Mouse (Mus musculus) hindbrain, postnatal 0 days (tissue): ENCODE measurements around the gene Rnf185. TPM values are rescaled to one million over a fixed set of nuclear protein-coding genes. Genes with fewer than 3 reads are reported as not detected.

Source experiments
- ATAC-seq: fragments of 200-750 bp; cut with Nextera tagmentation; 2 replicates; pipeline ENCODE4 v1.8.0; 2017; ENCODE audit warnings: mild to moderate bottlenecking, moderate TSS enrichment, moderate library complexity
- DNase-seq: peaks from one replicate; pipeline ENCODE4 v3.0.0-alpha.2; 2015; ENCODE audit warnings: low spot score
- H3K27ac ChIP-seq: fragments of 300-500 bp; sonication (generic); 2 replicates; pipeline ENCODE4 v1.5.1; 2014; ENCODE audit warnings: mild to moderate bottlenecking
- H3K27me3 ChIP-seq: fragments of 300-500 bp; sonication (generic); 2 replicates; pipeline ENCODE4 v1.6.1; 2014; ENCODE audit warnings: low read length, mixed read lengths; ENCODE audit not compliant: insufficient read depth
- H3K36me3 ChIP-seq: fragments of 300-500 bp; sonication (generic); 2 replicates; pipeline ENCODE4 v1.6.1; 2014; ENCODE audit warnings: low read length, mixed read lengths; ENCODE audit not compliant: insufficient read depth
- H3K4me1 ChIP-seq: fragments of 300-500 bp; sonication (generic); 2 replicates; pipeline ENCODE4 v1.6.1; 2014; ENCODE audit warnings: antibody characterized with exemption, low read length, mixed read lengths; ENCODE audit not compliant: insufficient read depth
- H3K4me2 ChIP-seq: fragments of 300-500 bp; sonication (generic); 2 replicates; pipeline ENCODE4 v1.6.1; 2014; ENCODE audit warnings: low read depth, mild to moderate bottlenecking, low read length, moderate library complexity, mixed read lengths
- H3K4me3 ChIP-seq: fragments of 300-500 bp; sonication (generic); 2 replicates; pipeline ENCODE4 v1.5.1; 2014; ENCODE audit warnings: low read length
- H3K9ac ChIP-seq: fragments of 300-500 bp; sonication (generic); replicated peaks from 2 replicates; pipeline ENCODE4 v1.6.1; 2014; ENCODE audit warnings: mild to moderate bottlenecking, low read length, moderate library complexity, mixed read lengths
- H3K9me3 ChIP-seq: fragments of 300-500 bp; sonication (generic); 2 replicates; pipeline ENCODE4 v1.6.1; 2016; ENCODE audit warnings: low read length, mixed read lengths
- CTCF ChIP-seq: IDR thresholded peaks from 2 replicates; pipeline ENCODE4 v1.5.1; 2016; ENCODE audit warnings: antibody characterized with exemption, control low read depth, low read depth
- WGBS: fragments of 180-500 bp; shearing (Covaris S2); extraction: QIAGEN DNeasy Blood & Tissue Kit; methylation state at CpG from one replicate; pipeline ENCODE4 v1.1.7; 2014; 5-methylcytosine and 5-hydroxymethylcytosine counted together
- polyA plus RNA-seq: library from polyadenylated mRNA; unstranded; fragments of >200 nt; fragmentation: Nextera tagmentation; extraction: Ambion mirVana; gene quantifications from 2 replicates; pipeline ENCODE4 v1.2.1, GENCODE M21; 2015
- total RNA-seq: library from RNA; depleted of rRNA; stranded (reverse); fragments of >200 nt; gene quantifications from 2 replicates; pipeline ENCODE4 v1.2.3, GENCODE M21; 2014

Gene Rnf185
- total and polyA plus RNA-seq, 2 experiments from 2014 or later, result 36.1 to 36.6 TPM

- Histone ChIP-seq H3K9ac (no peak overlapping the region), H3K27ac (no peak overlapping the region), H3K27me3 (no peaks in the 10 kb centered on the region), H3K4me3 (no peak overlapping the region), H3K36me3 (peaks cover 25% of the 10 kb centered on the region), H3K4me2 (no peak overlapping the region), H3K4me1 (no peaks in the 10 kb centered on the region), H3K9me3 (no peaks in the 10 kb centered on the region)
- WGBS, result 86% methylated on average over 6 of the region's 6 CpGs
- ATAC-seq (no peak), DNase-seq (no peak)
- no peak for TF ChIP-seq CTCF
Observed at GRCm38 (mm10) chr11:3417795-3418194, 34.4 kb downstream of the Rnf185 start.

GRCm38 (mm10) chr11:3416399-3416798 lies 35.8 kb downstream of the Rnf185 start:
- H3K9me3 ChIP-seq, result no peaks in the 10 kb centered on the region
- ATAC-seq, result no peak
- TF ChIP-seq CTCF, result no peak
- no peaks in the 10 kb centered on the region for H3K4me1 ChIP-seq
- no peak for DNase-seq
- H3K4me3 ChIP-seq, result no peak overlapping the region
- H3K36me3 ChIP-seq, result peaks cover 25% of the 10 kb centered on the region
- no peak overlapping the region for H3K4me2 ChIP-seq
- H3K27me3 ChIP-seq, result no peaks in the 10 kb centered on the region
- no peak overlapping the region for H3K9ac ChIP-seq
- H3K27ac ChIP-seq, result no peak overlapping the region
- 91% methylated on average over 3 of the region's 3 CpGs for WGBS

GRCm38 (mm10) chr11:3412111-3412510 lies 40.1 kb downstream of the Rnf185 start:
- WGBS, result 86% methylated on average over 3 of the region's 3 CpGs
- Histone ChIP-seq H3K27ac (no peak overlapping the region), H3K36me3 (peaks cover 9% of the 10 kb centered on the region), H3K9me3 (no peaks in the 10 kb centered on the region), H3K9ac (no peak overlapping the region), H3K4me2 (no peak overlapping the region), H3K27me3 (no peaks in the 10 kb centered on the region), H3K4me3 (no peak overlapping the region), H3K4me1 (peaks cover 10% of the 10 kb centered on the region; the same call in 1 of the 2 replicates)
- ATAC-seq (no peak), DNase-seq (no peak)
- TF ChIP-seq CTCF, result no peak

GRCm38 (mm10) chr11:3408997-3409732 lies 43.0 kb downstream of the Rnf185 start, which contains the start of gene Limk2:
Gene Limk2, minus strand, starts transcription at chr11:3409189.
- 3% methylated on average over 45 of the region's 45 CpGs for WGBS
- ATAC-seq, result peak; percentile 95
- Histone ChIP-seq H3K27me3 (no peaks in the 10 kb centered on the region), H3K9ac (peak within 1 kb of the TSS; percentile 78), H3K4me2 (peak within 1 kb of the TSS; percentile 82), H3K4me1 (peaks cover 10% of the 10 kb centered on the region; the same call in 1 of the 2 replicates), H3K27ac (peak within 1 kb of the TSS; percentile 74), H3K4me3 (peak within 1 kb of the TSS; percentile 78), H3K9me3 (no peaks in the 10 kb centered on the region), H3K36me3 (no peaks in the 10 kb centered on the region)
- DNase-seq, result peak; percentile 89
- peak; percentile 83 for TF ChIP-seq CTCF

GRCm38 (mm10) chr11:3408131-3408996 lies 43.8 kb downstream of the Rnf185 start:
- Histone ChIP-seq H3K27ac (peak overlapping the region; percentile 74), H3K4me1 (peaks cover 10% of the 10 kb centered on the region; the same call in 1 of the 2 replicates), H3K9me3 (no peaks in the 10 kb centered on the region), H3K27me3 (no peaks in the 10 kb centered on the region), H3K36me3 (no peaks in the 10 kb centered on the region), H3K4me2 (peak overlapping the region; percentile 82), H3K4me3 (peak overlapping the region; percentile 78), H3K9ac (peak overlapping the region; percentile 78)
- WGBS, result 7% methylated on average over 34 of the region's 34 CpGs
- DNase-seq (peak; percentile 16), ATAC-seq (no peak; the same call in 1 of the 2 replicates)
- no peak for TF ChIP-seq CTCF

- no peak for ATAC-seq
- TF ChIP-seq CTCF, result no peak
- no peak overlapping the region for H3K4me3 ChIP-seq
- peaks cover 10% of the 10 kb centered on the region; the same call in 1 of the 2 replicates for H3K4me1 ChIP-seq
- H3K36me3 ChIP-seq, result no peaks in the 10 kb centered on the region
- no peak overlapping the region for H3K4me2 ChIP-seq
- H3K9ac ChIP-seq, result no peak overlapping the region
- no peaks in the 10 kb centered on the region for H3K27me3 ChIP-seq
- WGBS, result 85% methylated on average over 7 of the region's 7 CpGs
- no peaks in the 10 kb centered on the region for H3K9me3 ChIP-seq
- no peak for DNase-seq
- no peak overlapping the region for H3K27ac ChIP-seq
Observed at GRCm38 (mm10) chr11:3404287-3405047, 47.7 kb downstream of the Rnf185 start.
